Mouse (Mus musculus): ENCODE measurements around the gene Smug1. TPM values are rescaled to one million over a fixed set of nuclear protein-coding genes. Genes with fewer than 3 reads are reported as not detected.

Smug1 gene
- total RNA-seq, 1 experiment = 10.6 TPM

- TF ChIP-seq MAFK (IDR thresholded peaks at IDR 0.05; ENCODE audit: insufficient read depth, low read depth, low read length) = no peak
- no peak for TF ChIP-seq ZNF384 (IDR thresholded peaks at IDR 0.05; ENCODE audit: low read depth, low read length)
- TF ChIP-seq HCFC1 (IDR thresholded peaks at IDR 0.05; ENCODE audit: borderline replicate concordance, insufficient read depth, low read length) = no peak
- TF ChIP-seq ZC3H11A (IDR thresholded peaks at IDR 0.05; ENCODE audit: borderline replicate concordance, low read depth, low read length) = no peak
- TF ChIP-seq CHD2 (IDR thresholded peaks at IDR 0.05; ENCODE audit: low read depth, low read length) = no peak
- Histone ChIP-seq H3K4me3 (ENCODE audit: insufficient read depth in 1 of 2, low read depth in 1 of 2, low read length in 2 of 2, poor library complexity in 1 of 2, severe bottlenecking in 1 of 2) (no peak overlapping the region), H3K9me3 (ENCODE audit: control insufficient read depth, insufficient read depth, low read depth, low read length) (no peaks in the 10 kb centered on the region), H3K36me3 (ENCODE audit: control insufficient read depth, insufficient read depth, low read length, poor library complexity, severe bottlenecking) (no peaks in the 10 kb centered on the region), H3K4me1 (ENCODE audit: control insufficient read depth in 2 of 2, insufficient read depth in 2 of 2, low read length in 2 of 2, poor library complexity in 1 of 2) (peaks cover 3 to 31% of the 10 kb centered on the region in 2 experiments; a peak in 3 of 4 replicates), H3K27ac (ENCODE audit: insufficient read depth, low read depth, low read length, poor library complexity, severe bottlenecking) (no peak overlapping the region), H3K9ac (ENCODE audit: insufficient read depth, low read depth, low read length, poor library complexity, severe bottlenecking) (no peak overlapping the region)
- no peak for DNase-seq (ENCODE audit: low read depth, low spot score)
- in situ Hi-C loops (cut with MboI; ENCODE audit: low sequenced_read_pairs in 2 of 2, unreplicated experiment in 2 of 2) = loop anchor here (5.0 to 10.0 kb wide), 3 partner anchors 158 to 188 kb away; partner anchors contain the start of gene Hoxc4 (in 1 of the 2)
Measured at GRCm38 (mm10) chr15:103173251-103173650, 6.4 kb upstream of the Smug1 start.

- no peak for DNase-seq (ENCODE audit: low read depth, low spot score)
- H3K36me3 ChIP-seq (ENCODE audit: control insufficient read depth, insufficient read depth, low read length, poor library complexity, severe bottlenecking) = no peaks in the 10 kb centered on the region
- no peak for TF ChIP-seq ZNF384 (IDR thresholded peaks at IDR 0.05; ENCODE audit: low read depth, low read length)
- peak; percentile 24; the same call in 1 of the 2 replicates for TF ChIP-seq ZC3H11A (IDR thresholded peaks at IDR 0.05; ENCODE audit: borderline replicate concordance, low read depth, low read length)
- H3K27ac ChIP-seq (ENCODE audit: insufficient read depth, low read depth, low read length, poor library complexity, severe bottlenecking) = no peak overlapping the region
- H3K4me1 ChIP-seq (ENCODE audit: control insufficient read depth in 2 of 2, insufficient read depth in 2 of 2, low read length in 2 of 2, poor library complexity in 1 of 2) = peaks cover 3 to 31% of the 10 kb centered on the region in 2 experiments; a peak in 3 of 4 replicates
- no peak overlapping the region for H3K4me3 ChIP-seq (ENCODE audit: insufficient read depth in 1 of 2, low read depth in 1 of 2, low read length in 2 of 2, poor library complexity in 1 of 2, severe bottlenecking in 1 of 2)
- H3K9me3 ChIP-seq (ENCODE audit: control insufficient read depth, insufficient read depth, low read depth, low read length) = no peaks in the 10 kb centered on the region
- in situ Hi-C loops (cut with MboI; ENCODE audit: low sequenced_read_pairs in 2 of 2, unreplicated experiment in 2 of 2) = loop anchor here (5.0 to 10.0 kb wide), 3 partner anchors 158 to 188 kb away; partner anchors contain the start of gene Hoxc4 (in 1 of the 2)
- no peak overlapping the region for H3K9ac ChIP-seq (ENCODE audit: insufficient read depth, low read depth, low read length, poor library complexity, severe bottlenecking)
Measured at GRCm38 (mm10) chr15:103172537-103172936, 5.6 kb upstream of the Smug1 start.

- Histone ChIP-seq H3K27ac (ENCODE audit: insufficient read depth, low read depth, low read length, poor library complexity, severe bottlenecking) (no peak overlapping the region), H3K9ac (ENCODE audit: insufficient read depth, low read depth, low read length, poor library complexity, severe bottlenecking) (no peak overlapping the region), H3K4me1 (ENCODE audit: control insufficient read depth in 2 of 2, insufficient read depth in 2 of 2, low read length in 2 of 2, poor library complexity in 1 of 2) (peaks cover 3 to 27% of the 10 kb centered on the region in 2 experiments; a peak in 3 of 4 replicates), H3K36me3 (ENCODE audit: control insufficient read depth, insufficient read depth, low read length, poor library complexity, severe bottlenecking) (no peaks in the 10 kb centered on the region), H3K4me3 (ENCODE audit: insufficient read depth in 1 of 2, low read depth in 1 of 2, low read length in 2 of 2, poor library complexity in 1 of 2, severe bottlenecking in 1 of 2) (no peak overlapping the region), H3K9me3 (ENCODE audit: control insufficient read depth, insufficient read depth, low read depth, low read length) (no peaks in the 10 kb centered on the region)
- TF ChIP-seq ZC3H11A (IDR thresholded peaks at IDR 0.05; ENCODE audit: borderline replicate concordance, low read depth, low read length) = no peak
- no peak for TF ChIP-seq CHD2 (IDR thresholded peaks at IDR 0.05; ENCODE audit: low read depth, low read length)
- no peak for TF ChIP-seq ZNF384 (IDR thresholded peaks at IDR 0.05; ENCODE audit: low read depth, low read length)
- TF ChIP-seq HCFC1 (IDR thresholded peaks at IDR 0.05; ENCODE audit: borderline replicate concordance, insufficient read depth, low read length) = no peak
- no peak for TF ChIP-seq MAFK (IDR thresholded peaks at IDR 0.05; ENCODE audit: insufficient read depth, low read depth, low read length)
- in situ Hi-C loops (cut with MboI; ENCODE audit: low sequenced_read_pairs in 2 of 2, unreplicated experiment in 2 of 2) = loop anchor here (5.0 to 10.0 kb wide), 3 partner anchors 156 to 186 kb away; partner anchors contain the start of gene Hoxc4 (in 1 of the 2)
- DNase-seq (ENCODE audit: low read depth, low spot score) = no peak
Measured at GRCm38 (mm10) chr15:103171276-103171675, 4.4 kb upstream of the Smug1 start.

GRCm38 (mm10) chr15:103170316-103170679 is 3.4 kb upstream of the Smug1 start:
- peaks cover 3 to 27% of the 10 kb centered on the region in 2 experiments; a peak in 3 of 4 replicates for H3K4me1 ChIP-seq (ENCODE audit: control insufficient read depth in 2 of 2, insufficient read depth in 2 of 2, low read length in 2 of 2, poor library complexity in 1 of 2)
- in situ Hi-C loops (cut with MboI; ENCODE audit: low sequenced_read_pairs in 2 of 2, unreplicated experiment in 2 of 2) = loop anchor here (5.0 to 10.0 kb wide), 3 partner anchors 155 to 185 kb away; partner anchors contain the start of gene Hoxc4 (in 1 of the 2)
- H3K36me3 ChIP-seq (ENCODE audit: control insufficient read depth, insufficient read depth, low read length, poor library complexity, severe bottlenecking) = no peaks in the 10 kb centered on the region
- H3K4me3 ChIP-seq (ENCODE audit: insufficient read depth in 1 of 2, low read depth in 1 of 2, low read length in 2 of 2, poor library complexity in 1 of 2, severe bottlenecking in 1 of 2) = peak overlapping the region; percentile 32 to 63; a peak in 3 of 4 replicates
- H3K9me3 ChIP-seq (ENCODE audit: control insufficient read depth, insufficient read depth, low read depth, low read length) = no peaks in the 10 kb centered on the region
- H3K9ac ChIP-seq (ENCODE audit: insufficient read depth, low read depth, low read length, poor library complexity, severe bottlenecking) = no peak overlapping the region
- H3K27ac ChIP-seq (ENCODE audit: insufficient read depth, low read depth, low read length, poor library complexity, severe bottlenecking) = no peak overlapping the region
- DNase-seq (ENCODE audit: low read depth, low spot score) = no peak
- TF ChIP-seq MAFK (IDR thresholded peaks at IDR 0.05; ENCODE audit: insufficient read depth, low read depth, low read length) (no peak), ZC3H11A (IDR thresholded peaks at IDR 0.05; ENCODE audit: borderline replicate concordance, low read depth, low read length) (no peak), HCFC1 (IDR thresholded peaks at IDR 0.05; ENCODE audit: borderline replicate concordance, insufficient read depth, low read length) (no peak), CHD2 (IDR thresholded peaks at IDR 0.05; ENCODE audit: low read depth, low read length) (no peak), ZNF384 (IDR thresholded peaks at IDR 0.05; ENCODE audit: low read depth, low read length) (no peak)

Data from ES-E14 (cell line).